20 mouse cellular contexts compared by ENCODE assay signal in the genomic region with DNA sequence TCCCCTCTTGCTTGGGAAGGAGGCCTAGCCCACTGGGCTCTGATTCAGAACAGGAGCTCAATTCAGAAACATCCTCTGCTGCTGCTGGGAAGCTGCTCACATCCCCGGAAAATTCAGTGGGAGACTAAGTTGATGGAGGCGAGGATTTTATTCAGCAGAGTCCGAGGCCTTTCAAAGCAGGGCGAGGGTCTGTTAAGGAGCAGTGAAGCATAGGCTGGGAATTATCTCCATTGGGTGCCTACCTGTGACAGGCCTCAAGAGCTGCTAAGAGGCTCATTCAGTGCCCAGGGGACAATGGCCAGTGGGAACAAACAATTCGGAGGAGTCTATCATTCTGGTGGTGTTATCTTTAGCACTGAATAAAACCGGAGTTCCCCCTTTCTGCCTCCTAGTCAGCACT. TPM values are rescaled to one million over a fixed set of nuclear protein-coding genes. Genes with fewer than 3 reads are reported as not detected.
"Had no signal": no experiment of that assay in that cellular context is flagged by ENCODE, and none has a peak within 500 bp of the region (broad histone marks: within the 10 kb centered on the region; RNA-seq: fewer than 3 reads in every experiment).

No protein-coding gene starts in this region.

- H3K36me3 ChIP-seq: kidney, embryonic 15.5 days; neural tube, embryonic 12.5 days; neural tube, embryonic 15.5 days had no signal

- ATAC-seq: liver, postnatal 0 days; lung, postnatal 0 days had no signal

- H3K9ac ChIP-seq: kidney, embryonic 15.5 days; liver, embryonic 14.5 days; liver, postnatal 0 days; lung, embryonic 14.5 days; neural tube, embryonic 12.5 days; neural tube, embryonic 15.5 days had no signal

- H3K27ac ChIP-seq: kidney, embryonic 15.5 days; left cerebral cortex, adult 2 months; liver, embryonic 14.5 days; macrophage; neural tube, embryonic 12.5 days; neural tube, embryonic 15.5 days had no signal

- H3K4me1 ChIP-seq: neural tube, embryonic 15.5 days had no signal

- DNase-seq: kidney, adult 8-10 months; kidney, postnatal 10 days; kidney, postnatal 36 days; layer of hippocampus, postnatal 36 days; liver, postnatal 0 days; lung, embryonic 14.5 days; thymus, adult 18-20 months; thymus, postnatal 36 days had no signal

- H3K9me3 ChIP-seq: kidney, embryonic 15.5 days; neural tube, embryonic 12.5 days; neural tube, embryonic 15.5 days had no signal

- H3K4me2 ChIP-seq: kidney, embryonic 15.5 days; lung, embryonic 14.5 days; neural tube, embryonic 12.5 days; neural tube, embryonic 15.5 days had no signal

- H3K4me3 ChIP-seq: kidney, embryonic 15.5 days; left cerebral cortex, adult 2 months; neural tube, embryonic 12.5 days; neural tube, embryonic 15.5 days had no signal

RNA-seq across cellular contexts. Expression of a gene that starts 59.6 kb away (rescaled TPM):
- polyA plus RNA-seq: limb, embryonic 11.5 days; liver, adult 2 months; liver, embryonic 14.5 days; liver, postnatal 0 days; lung, embryonic 14.5 days; lung, postnatal 0 days; macrophage; small intestine, adult 2 months; spleen, adult 2 months; testis, adult 2 months had no signal
